Mouse (Mus musculus) hindlimb bud, embryonic 11.5 days (tissue): ENCODE measurements at regions not wholly inside any gene's neighbourhood (a gene's known extent, or its start where the extent isn't known, plus 50 kb on each side); places are given as distances from the start of the nearest gene placed in this dataset.
A peak's percentile ranks its signal among the peaks of the same experiment; 100 is the strongest.
"Not testable (repeated sequence)": the region's sequence is repeated elsewhere in the genome, so short reads cannot be mapped to it uniquely, and the experiment has no call there.

Experiments
- DNase-seq: peaks from one replicate; pipeline ENCODE4 v3.0.0-alpha.2; 2012; ENCODE audit warnings: low read depth, low spot score; ENCODE audit errors: extremely low spot score

DNA sequence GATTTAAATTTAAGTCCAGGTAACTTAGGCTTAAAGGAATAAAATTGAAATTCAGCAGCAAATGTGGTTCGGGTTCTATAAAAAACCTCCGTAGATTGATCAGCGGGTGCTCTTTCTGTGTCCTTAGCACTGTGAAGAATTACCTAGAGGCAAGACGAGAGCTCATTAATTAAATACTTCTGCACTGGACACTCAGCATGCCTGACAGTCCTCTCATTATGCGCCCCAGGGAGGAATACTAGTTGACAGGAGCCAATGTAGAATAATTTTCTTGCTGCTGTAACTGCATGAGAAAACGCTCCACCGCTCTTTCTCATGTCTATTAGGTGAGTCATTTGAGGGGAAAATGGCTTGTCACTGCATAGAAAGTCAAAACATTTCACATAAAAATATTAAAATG, 228.1 kb downstream of the Brms1l start:
- no peak for DNase-seq

GRCm38 (mm10) chr12:56058876-56059275, 222.8 kb downstream of the Brms1l start:
- no peak for DNase-seq

DNA sequence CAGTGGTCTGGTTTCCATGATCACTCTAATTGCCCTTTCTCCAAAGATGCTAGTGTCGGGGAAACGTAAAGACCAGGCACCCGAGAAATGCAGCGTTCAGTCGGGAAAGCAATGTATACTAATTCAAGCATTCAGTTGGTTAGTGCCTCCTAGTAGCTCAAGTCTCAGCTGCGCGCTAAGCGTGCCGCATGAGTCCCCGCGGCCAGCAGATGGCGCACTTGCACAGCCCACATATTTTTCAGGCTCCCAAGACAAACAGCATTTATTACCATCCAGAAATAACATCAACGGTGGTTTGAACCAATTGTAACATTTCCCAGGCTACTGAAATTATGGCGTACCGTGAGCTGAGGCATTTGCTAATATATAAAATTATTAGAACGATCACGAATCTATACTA, 222.3 kb downstream of the Brms1l start:
- peak; percentile 58 for DNase-seq

- DNase-seq, result no peak
Measured at GRCm38 (mm10) chr12:56055382-56055781, 219.3 kb downstream of the Brms1l start.

GRCm38 (mm10) chr12:56046050-56046449, 209.9 kb downstream of the Brms1l start:
- no peak for DNase-seq

GRCm38 (mm10) chr12:56020954-56021514, 184.9 kb downstream of the Brms1l start:
- DNase-seq, result no peak

DNA sequence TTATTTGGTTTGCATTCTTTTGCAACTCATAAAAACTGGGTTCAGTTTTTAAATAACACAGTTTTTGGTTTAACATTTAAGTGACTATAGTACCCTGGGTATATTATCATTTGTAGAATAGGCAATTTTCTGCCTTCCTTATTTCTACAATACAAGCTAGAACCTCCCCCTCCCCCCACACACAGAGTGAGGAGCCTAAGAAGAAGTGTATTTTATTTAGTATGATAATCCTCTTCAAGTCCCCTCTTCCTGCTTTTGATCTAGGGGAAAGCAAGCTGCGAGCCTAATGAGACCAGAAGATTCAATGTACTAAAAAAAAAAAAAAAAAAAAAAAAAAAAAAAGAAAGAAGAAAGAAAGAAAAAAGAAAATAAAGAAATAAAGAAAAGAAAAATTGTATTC, 184.4 kb downstream of the Brms1l start:
- no peak for DNase-seq

GRCm38 (mm10) chr12:56009976-56010375, 173.9 kb downstream of the Brms1l start:
- DNase-seq, result no peak

GRCm38 (mm10) chr12:56005846-56006245, 169.7 kb downstream of the Brms1l start:
- DNase-seq, result no peak

- no peak for DNase-seq
Measured at GRCm38 (mm10) chr12:56005321-56005720, 169.2 kb downstream of the Brms1l start.

DNA sequence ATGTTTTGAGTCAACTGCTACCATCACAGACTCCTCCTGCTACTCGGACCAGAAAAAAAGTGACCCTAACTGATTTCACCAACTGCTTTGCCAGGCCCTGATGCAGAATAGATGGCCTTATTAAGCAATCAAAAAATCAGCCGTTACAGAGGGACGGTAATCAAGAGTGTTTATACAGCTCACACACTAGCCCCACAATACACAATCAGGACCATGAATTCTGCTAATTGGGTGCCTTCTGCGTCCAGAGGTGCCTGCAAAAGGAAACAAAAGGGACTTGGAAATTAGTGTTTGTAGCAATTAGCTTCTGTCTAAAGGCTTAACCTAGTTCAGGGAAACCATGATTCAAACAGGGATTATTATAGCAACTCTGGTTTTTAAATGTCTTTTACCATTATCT, 168.4 kb downstream of the Brms1l start:
- no peak for DNase-seq

GRCm38 (mm10) chr12:56003561-56003960, 167.4 kb downstream of the Brms1l start:
- no peak for DNase-seq

GRCm38 (mm10) chr12:55996585-55997377, 160.7 kb downstream of the Brms1l start:
- DNase-seq, result no peak

DNA sequence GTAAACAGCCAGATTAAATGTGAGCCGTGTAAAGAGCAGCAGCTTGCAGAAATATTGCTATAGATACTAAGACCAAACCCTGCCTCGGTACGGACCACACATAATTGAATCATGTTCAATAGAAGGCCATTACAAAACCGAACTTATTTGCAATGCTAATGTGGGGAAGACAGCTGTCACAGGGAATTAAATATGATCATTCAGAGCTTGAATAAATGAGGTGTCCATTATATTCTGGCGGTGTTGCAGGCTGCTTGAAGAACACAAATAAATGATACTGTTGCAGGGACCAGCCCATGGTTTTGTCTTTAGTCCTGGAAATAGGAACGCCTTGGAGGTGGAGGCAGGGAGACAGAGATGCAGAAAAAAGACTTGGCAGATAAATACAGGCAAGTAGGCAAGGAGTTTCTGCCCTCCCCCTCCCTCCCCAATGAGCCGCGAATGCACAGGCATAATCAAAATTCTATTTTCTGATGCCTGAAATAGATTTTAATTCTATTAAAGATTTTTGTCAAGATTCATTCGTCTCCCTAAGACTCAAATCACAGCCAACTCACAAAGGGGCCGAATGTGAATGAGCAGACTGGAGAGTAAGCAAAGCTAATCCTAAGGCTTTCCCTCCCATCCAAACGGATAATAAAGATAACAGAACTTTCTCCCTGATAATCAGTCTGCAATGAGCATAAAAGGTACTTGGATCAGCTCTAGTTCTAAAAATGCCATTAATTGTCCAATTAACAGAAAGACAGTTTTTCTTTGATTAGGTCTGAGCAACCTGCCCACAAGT, 147.6 kb downstream of the Brms1l start:
- no peak for DNase-seq

- DNase-seq, result no peak
Measured at GRCm38 (mm10) chr12:55983128-55983527, 147.0 kb downstream of the Brms1l start.

DNA sequence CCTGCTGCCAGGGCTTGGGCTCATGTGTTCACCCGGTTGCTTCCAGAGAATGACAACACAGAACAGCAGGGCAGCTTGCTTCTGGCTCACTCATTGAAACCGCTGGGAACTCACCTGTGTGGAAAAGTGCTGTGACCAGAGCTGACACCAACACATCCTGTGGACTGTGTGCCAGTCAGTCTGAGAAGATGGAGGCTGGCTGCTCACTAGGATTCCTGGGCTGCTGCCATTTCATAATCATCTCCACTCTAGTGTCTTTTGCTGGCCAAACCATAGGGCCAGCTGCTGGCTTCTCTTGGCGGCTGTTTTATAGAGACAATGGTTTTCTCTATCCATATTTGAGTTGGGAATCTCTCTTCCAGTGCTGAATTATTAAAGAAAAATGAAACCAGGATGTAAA, 138.1 kb downstream of the Brms1l start:
- no peak for DNase-seq

GRCm38 (mm10) chr12:55959319-55959718, 123.2 kb downstream of the Brms1l start:
- not testable (repeated sequence) for DNase-seq

DNA sequence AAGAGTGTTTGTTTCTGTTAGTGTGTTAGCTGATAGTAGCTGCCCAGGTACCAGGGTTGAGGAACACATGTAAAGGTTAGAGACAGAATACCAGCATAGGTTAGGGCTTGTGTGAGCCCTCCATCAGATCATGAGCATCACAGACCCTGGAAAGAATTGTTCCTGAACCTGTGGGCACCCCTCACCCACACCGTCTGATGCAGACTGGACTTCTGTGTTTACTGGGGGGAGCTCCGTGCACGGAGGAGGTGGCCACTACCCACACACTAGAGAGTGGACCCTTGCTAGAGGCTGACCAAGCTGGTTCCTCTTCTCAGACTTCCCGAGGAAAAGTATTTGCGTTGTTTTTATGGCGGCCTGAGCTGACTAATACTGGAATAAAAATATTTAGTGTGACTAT, 104.4 kb downstream of the Brms1l start:
- no peak for DNase-seq

- DNase-seq, result no peak
Measured at GRCm38 (mm10) chr12:55939281-55940142, 103.4 kb downstream of the Brms1l start.

GRCm38 (mm10) chr12:55934172-55934571, 98.0 kb downstream of the Brms1l start:
- no peak for DNase-seq

- DNase-seq, result no peak
Measured at GRCm38 (mm10) chr12:55933417-55933816, 97.3 kb downstream of the Brms1l start.
